Mouse (Mus musculus) limb, embryonic 11.5 days (tissue): ENCODE measurements around the gene Tgtp1. TPM values are rescaled to one million over a fixed set of nuclear protein-coding genes. Genes with fewer than 3 reads are reported as not detected.

Experiments
- polyA plus RNA-seq: library from polyadenylated mRNA; unstranded; fragments of >200 nt; fragmentation: Nextera tagmentation; extraction: Ambion mirVana; gene quantifications from 2 replicates; pipeline ENCODE4 v1.2.1, GENCODE M21; 2014

The Tgtp1 gene
- polyA plus RNA-seq, 1 experiment from 2014 or later: not detected

Other genes with a start within 250 kb of the Tgtp1 start
- 805 and 864 TPM in 2 replicates for gene Rack1, start 193.8 kb downstream of the Tgtp1 start, polyA plus RNA-seq
- gene Trim41, start 176.8 kb downstream of the Tgtp1 start, polyA plus RNA-seq: 5.7 TPM in 2 replicates
- 0.25 and 0.41 TPM in 2 replicates for gene Trim7, start 168.0 kb downstream of the Tgtp1 start, polyA plus RNA-seq
- 9.4 and 13.5 TPM in 2 replicates for gene Gm12184, start 167.5 kb downstream of the Tgtp1 start, polyA plus RNA-seq
- 1.1 and 1.7 TPM in 2 replicates for gene Irgm1, start 122.5 kb downstream of the Tgtp1 start, polyA plus RNA-seq
- gene Gm5431, start 92.0 kb downstream of the Tgtp1 start, polyA plus RNA-seq: 0.34 TPM in 1 of 2 replicates, not detected in the other
- 0.91 and 2.0 TPM in 2 replicates for gene Psme2b, start 48.0 kb downstream of the Tgtp1 start, polyA plus RNA-seq
- not detected in 2 replicates for gene Olfr56, start 15.3 kb downstream of the Tgtp1 start, polyA plus RNA-seq
- 0.12 TPM in 1 of 2 replicates, not detected in the other for gene 9930111J21Rik1, start 14.8 kb downstream of the Tgtp1 start, polyA plus RNA-seq
- gene Gm12185, start 1.9 kb downstream of the Tgtp1 start, polyA plus RNA-seq: not detected in 2 replicates
- gene 9930111J21Rik2, start 57.1 kb upstream of the Tgtp1 start, polyA plus RNA-seq: 0.03 and 0.17 TPM in 2 replicates
- gene Tgtp2, start 70.0 kb upstream of the Tgtp1 start, polyA plus RNA-seq: not detected in 2 replicates
- gene Ifi47, start 82.4 kb upstream of the Tgtp1 start, polyA plus RNA-seq: 0.51 and 0.61 TPM in 2 replicates
- not detected in 2 replicates for gene Olfr1396, start 120.7 kb upstream of the Tgtp1 start, polyA plus RNA-seq
- gene Olfr1395, start 148.1 kb upstream of the Tgtp1 start, polyA plus RNA-seq: not detected in 2 replicates
- not detected in 2 replicates for gene Olfr1394, start 160.2 kb upstream of the Tgtp1 start, polyA plus RNA-seq
- 0.88 and 0.91 TPM in 2 replicates for gene Btnl9, start 193.0 kb upstream of the Tgtp1 start, polyA plus RNA-seq
- 54.1 and 58.0 TPM in 2 replicates for gene Zfp62, start 209.1 kb upstream of the Tgtp1 start, polyA plus RNA-seq